Mouse (Mus musculus): ENCODE results near the gene Hoxa7. TPM values are rescaled to one million over a fixed set of nuclear protein-coding genes. Genes with fewer than 3 reads are reported as not detected.

Gene Hoxa7
- polyA plus RNA-seq, 1 experiment: not detected

- WGBS: 5% methylated on average over 4 of the region's 4 CpGs
- no peak overlapping the region for H3K4me3 ChIP-seq (ENCODE audit: insufficient read depth, low read depth, low read length)
- no peak for TF ChIP-seq POLR2A (IDR thresholded peaks at IDR 0.05; ENCODE audit: insufficient read depth, low read depth, low read length)
- TF ChIP-seq CTCF (IDR thresholded peaks at IDR 0.05; ENCODE audit: insufficient read depth, low read depth, low read length): no peak
- H3K4me1 ChIP-seq (ENCODE audit: control insufficient read depth, insufficient read depth, low read length): no peaks in the 10 kb centered on the region
- H3K27ac ChIP-seq (ENCODE audit: insufficient read depth, low read depth, low read length): no peak overlapping the region
Measured at GRCm38 (mm10) chr6:52242801-52243332, 21.2 kb upstream of the Hoxa7 start.

DNA sequence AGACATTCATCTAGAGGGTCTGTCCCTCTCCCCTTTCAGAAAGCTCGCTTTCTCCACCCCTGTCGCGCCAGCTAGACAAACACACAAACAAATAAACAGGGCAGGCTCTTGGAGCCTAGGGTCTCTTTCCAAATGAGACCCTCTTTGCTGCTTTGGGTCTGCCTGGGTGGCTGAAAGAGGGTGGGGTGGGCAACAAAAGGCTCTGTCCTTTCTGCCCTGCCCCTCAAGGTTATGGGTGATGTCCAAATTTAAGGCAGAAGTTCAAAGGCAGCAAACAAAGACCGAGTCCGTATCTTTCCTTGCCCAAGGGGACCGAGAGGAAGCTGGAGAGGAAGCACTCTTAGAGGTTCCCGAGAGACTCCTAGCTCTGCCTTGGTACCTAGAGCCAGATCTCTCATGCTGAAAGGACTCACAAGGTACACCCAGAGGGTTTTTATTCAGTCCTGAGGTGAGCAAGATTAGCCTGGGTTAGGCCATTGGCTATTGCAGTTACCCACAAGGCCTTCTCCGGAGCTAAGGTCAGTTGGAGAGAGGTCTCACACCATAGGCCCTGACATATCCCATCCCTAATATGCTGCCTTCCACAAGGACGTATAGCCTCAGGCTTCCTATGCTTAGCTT is 19.5 kb upstream of the Hoxa7 start:
- Histone ChIP-seq H3K4me3 (ENCODE audit: insufficient read depth, low read depth, low read length) (no peak overlapping the region), H3K27ac (ENCODE audit: insufficient read depth, low read depth, low read length) (no peak overlapping the region), H3K4me1 (ENCODE audit: control insufficient read depth, insufficient read depth, low read length) (no peaks in the 10 kb centered on the region)
- TF ChIP-seq POLR2A (IDR thresholded peaks at IDR 0.05; ENCODE audit: insufficient read depth, low read depth, low read length): no peak
- no peak for TF ChIP-seq CTCF (IDR thresholded peaks at IDR 0.05; ENCODE audit: insufficient read depth, low read depth, low read length)
- WGBS: 7% methylated on average over 9 of the region's 9 CpGs

- TF ChIP-seq CTCF (IDR thresholded peaks at IDR 0.05; ENCODE audit: insufficient read depth, low read depth, low read length) (peak; percentile 31; the same call in 1 of the 2 replicates), POLR2A (IDR thresholded peaks at IDR 0.05; ENCODE audit: insufficient read depth, low read depth, low read length) (no peak)
- 3% methylated on average over 35 of the region's 35 CpGs for WGBS
- no peak within 1 kb of the TSS for H3K27ac ChIP-seq (ENCODE audit: insufficient read depth, low read depth, low read length)
- H3K4me3 ChIP-seq (ENCODE audit: insufficient read depth, low read depth, low read length): no peak within 1 kb of the TSS
- no peaks in the 10 kb centered on the region for H3K4me1 ChIP-seq (ENCODE audit: control insufficient read depth, insufficient read depth, low read length)
Measured at GRCm38 (mm10) chr6:52240389-52241000, 18.8 kb upstream of the Hoxa7 start, which contains the start of gene Hoxa10. Gene Hoxa10 (minus strand): TSS chr6:52240854.

DNA sequence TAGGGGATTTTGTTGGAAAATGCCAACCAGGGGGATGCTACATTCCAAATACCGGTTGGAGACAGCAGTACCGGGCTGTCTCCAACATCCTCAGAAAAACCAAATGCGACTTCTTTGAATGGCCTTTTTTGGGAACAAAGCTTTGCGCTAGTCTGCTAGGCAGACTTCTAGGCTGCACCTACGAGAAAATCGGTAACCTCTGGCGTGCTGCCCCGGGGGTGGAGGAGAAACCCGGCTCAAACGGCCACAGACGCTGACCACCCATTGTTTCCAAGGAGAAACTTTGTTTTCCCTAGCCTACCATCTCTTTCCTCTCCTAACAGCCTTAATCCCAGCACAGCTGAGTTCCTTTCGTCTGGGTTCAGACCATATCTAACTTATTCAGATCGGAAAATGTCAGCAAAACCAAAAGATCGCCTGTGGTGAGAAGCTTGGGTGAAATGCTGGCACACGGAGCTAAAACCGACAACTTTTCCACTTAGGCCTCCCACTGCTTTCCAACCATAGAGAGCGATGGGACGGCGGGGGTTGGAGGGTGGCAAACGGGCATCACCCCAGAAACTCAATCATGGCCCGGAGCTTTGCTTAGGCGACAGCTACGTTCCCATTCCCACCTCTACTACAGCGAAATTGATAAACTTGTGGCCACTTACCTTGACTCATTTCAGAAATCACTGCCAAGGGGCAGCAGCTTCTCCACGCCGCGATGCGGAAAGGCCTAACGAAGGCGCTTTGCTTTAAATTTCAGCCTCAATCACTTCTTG is 18.2 kb upstream of the Hoxa7 start:
- TF ChIP-seq CTCF (IDR thresholded peaks at IDR 0.05; ENCODE audit: insufficient read depth, low read depth, low read length) (no peak), POLR2A (IDR thresholded peaks at IDR 0.05; ENCODE audit: insufficient read depth, low read depth, low read length) (no peak)

DNA sequence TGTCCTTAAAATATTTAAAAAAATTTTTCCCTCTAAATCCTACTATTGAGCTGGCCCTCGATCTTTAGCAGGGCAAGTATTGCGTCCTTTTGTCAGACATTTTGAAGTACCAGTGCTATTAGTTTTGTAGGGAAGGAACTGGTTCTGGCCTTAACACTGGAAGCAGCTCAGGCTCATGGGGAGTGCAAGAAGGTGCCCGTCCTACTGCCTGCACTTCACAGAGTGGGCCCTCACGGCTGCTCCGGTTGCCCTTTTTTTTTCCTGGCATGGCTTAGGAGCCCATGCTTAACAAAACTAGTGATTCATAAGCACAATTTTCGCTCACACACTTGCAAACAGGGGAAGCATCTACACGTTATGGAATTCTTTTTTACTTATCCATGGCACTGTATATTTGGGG is 17.3 kb upstream of the Hoxa7 start:
- Histone ChIP-seq H3K4me3 (ENCODE audit: insufficient read depth, low read depth, low read length) (no peak overlapping the region), H3K4me1 (ENCODE audit: control insufficient read depth, insufficient read depth, low read length) (no peaks in the 10 kb centered on the region), H3K27ac (ENCODE audit: insufficient read depth, low read depth, low read length) (no peak overlapping the region)
- TF ChIP-seq CTCF (IDR thresholded peaks at IDR 0.05; ENCODE audit: insufficient read depth, low read depth, low read length) (no peak), POLR2A (IDR thresholded peaks at IDR 0.05; ENCODE audit: insufficient read depth, low read depth, low read length) (no peak)
- WGBS: 9% methylated on average over 7 of the region's 7 CpGs

More for the DNA sequence above, 18.2 kb upstream of the Hoxa7 start:
- 4% methylated on average over 30 of the region's 30 CpGs for WGBS
- no peak overlapping the region for H3K27ac ChIP-seq (ENCODE audit: insufficient read depth, low read depth, low read length)
- no peaks in the 10 kb centered on the region for H3K4me1 ChIP-seq (ENCODE audit: control insufficient read depth, insufficient read depth, low read length)
- no peak overlapping the region for H3K4me3 ChIP-seq (ENCODE audit: insufficient read depth, low read depth, low read length)

GRCm38 (mm10) chr6:52238155-52238545 is 16.5 kb upstream of the Hoxa7 start:
- Histone ChIP-seq H3K4me1 (ENCODE audit: control insufficient read depth, insufficient read depth, low read length) (no peaks in the 10 kb centered on the region), H3K4me3 (ENCODE audit: insufficient read depth, low read depth, low read length) (no peak overlapping the region), H3K27ac (ENCODE audit: insufficient read depth, low read depth, low read length) (no peak overlapping the region)
- no peak for TF ChIP-seq POLR2A (IDR thresholded peaks at IDR 0.05; ENCODE audit: insufficient read depth, low read depth, low read length)
- no peak for TF ChIP-seq CTCF (IDR thresholded peaks at IDR 0.05; ENCODE audit: insufficient read depth, low read depth, low read length)
- 11% methylated on average over 7 of the region's 7 CpGs for WGBS

GRCm38 (mm10) chr6:52237346-52238154 is 15.9 kb upstream of the Hoxa7 start:
- H3K4me1 ChIP-seq (ENCODE audit: control insufficient read depth, insufficient read depth, low read length): no peaks in the 10 kb centered on the region
- TF ChIP-seq POLR2A (IDR thresholded peaks at IDR 0.05; ENCODE audit: insufficient read depth, low read depth, low read length) (no peak), CTCF (IDR thresholded peaks at IDR 0.05; ENCODE audit: insufficient read depth, low read depth, low read length) (no peak)
- no peak overlapping the region for H3K27ac ChIP-seq (ENCODE audit: insufficient read depth, low read depth, low read length)
- 13% methylated on average over 10 of the region's 10 CpGs for WGBS
- H3K4me3 ChIP-seq (ENCODE audit: insufficient read depth, low read depth, low read length): no peak overlapping the region

DNA sequence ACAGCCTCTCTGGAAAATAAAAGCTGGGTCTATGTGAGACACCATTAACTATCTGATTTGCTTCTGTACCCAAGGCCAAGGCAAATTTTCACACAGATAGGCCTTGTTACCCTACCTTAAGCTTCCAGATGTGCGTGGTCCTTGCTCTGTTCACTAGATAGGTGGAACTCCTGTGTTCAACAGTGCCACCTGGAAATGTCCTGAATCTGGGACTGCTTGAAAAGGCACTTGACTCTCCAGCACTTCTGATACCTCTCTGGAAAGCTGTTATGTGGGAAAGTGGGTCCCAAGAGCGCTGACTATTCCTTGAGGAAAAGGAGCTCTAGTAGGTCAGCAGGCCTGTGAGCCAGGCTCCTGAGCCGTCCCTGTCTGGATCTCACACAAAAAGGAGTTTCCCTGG is 15.2 kb upstream of the Hoxa7 start:
- H3K4me3 ChIP-seq (ENCODE audit: insufficient read depth, low read depth, low read length): no peak overlapping the region
- H3K4me1 ChIP-seq (ENCODE audit: control insufficient read depth, insufficient read depth, low read length): no peaks in the 10 kb centered on the region
- WGBS: 9% methylated on average over 3 of the region's 3 CpGs
- TF ChIP-seq CTCF (IDR thresholded peaks at IDR 0.05; ENCODE audit: insufficient read depth, low read depth, low read length): no peak
- TF ChIP-seq POLR2A (IDR thresholded peaks at IDR 0.05; ENCODE audit: insufficient read depth, low read depth, low read length): no peak
- H3K27ac ChIP-seq (ENCODE audit: insufficient read depth, low read depth, low read length): no peak overlapping the region
